Mouse (Mus musculus) left cerebral cortex, postnatal 4 days (tissue): ENCODE measurements at regions not wholly inside any gene's neighbourhood (a gene's known extent, or its start where the extent isn't known, plus 50 kb on each side); places are given as distances from the start of the nearest gene placed in this dataset.

ENCODE experiments used
- DNase-seq: peaks from one replicate; pipeline ENCODE4 v3.0.0-alpha.2; 2022
- intact Hi-C: fragments of 180-260 bp; cut with DNase I; formaldehyde crosslinking; loops from one replicate; pipeline ENCODE4 v1.15.1; 2025

DNA sequence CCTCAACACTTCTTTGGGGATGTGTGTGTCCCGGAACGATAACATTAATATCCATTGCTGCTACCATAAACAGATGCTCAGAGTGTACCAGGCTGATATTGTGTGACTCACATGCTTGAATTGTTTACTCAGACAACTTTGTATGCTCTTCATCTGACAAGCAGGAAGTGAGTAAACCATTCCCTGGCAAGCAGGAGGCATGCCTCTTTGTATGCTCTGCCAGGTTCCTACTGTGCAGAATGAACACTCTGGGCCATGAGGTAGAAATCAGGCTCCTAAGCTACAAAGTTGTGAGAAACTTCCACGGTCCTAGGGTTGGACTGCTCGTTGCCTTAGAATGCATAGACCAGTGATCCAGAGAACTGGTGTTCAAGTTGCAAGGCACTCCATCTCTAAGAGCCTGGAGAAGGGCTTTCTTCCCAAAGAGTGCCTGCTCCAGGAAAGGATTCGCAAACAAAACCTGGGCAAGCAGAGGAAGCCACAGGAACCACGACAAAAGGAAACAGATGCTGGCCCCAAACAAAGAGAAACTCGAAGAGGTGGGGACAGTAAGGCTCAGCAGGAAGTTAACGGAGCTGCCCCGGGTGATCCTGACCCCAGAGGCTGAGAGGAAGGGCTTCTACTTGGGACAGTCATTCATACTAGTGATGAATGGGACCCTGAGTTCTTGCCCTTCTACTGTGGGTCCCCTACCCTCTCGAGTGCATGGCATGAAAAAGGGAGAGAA is 53.2 kb upstream of the Slc22a23 start:
- no peak for DNase-seq
- intact Hi-C loops: no loop called here

DNA sequence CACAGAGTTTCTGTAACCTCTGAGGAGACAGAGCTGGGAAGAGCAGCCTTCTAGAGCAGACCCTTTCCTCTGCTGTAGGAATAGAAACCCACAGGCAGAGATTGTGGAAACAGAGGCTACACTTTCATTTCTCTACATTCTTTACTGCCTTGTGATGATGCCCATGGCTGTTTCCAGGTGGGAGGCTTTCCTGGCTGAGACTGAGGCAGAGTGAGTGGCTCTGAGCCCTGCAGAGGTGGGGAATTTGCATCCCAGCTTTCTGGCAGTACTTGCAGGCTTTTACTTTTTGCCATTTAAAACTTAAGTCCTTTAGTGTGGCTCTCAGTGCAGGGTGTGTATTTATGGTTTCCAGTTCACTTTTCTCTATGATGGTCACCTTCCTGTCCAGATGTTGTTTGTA is 50.5 kb upstream of the Slc22a23 start:
- intact Hi-C loops: no loop called here
- DNase-seq: no peak

DNA sequence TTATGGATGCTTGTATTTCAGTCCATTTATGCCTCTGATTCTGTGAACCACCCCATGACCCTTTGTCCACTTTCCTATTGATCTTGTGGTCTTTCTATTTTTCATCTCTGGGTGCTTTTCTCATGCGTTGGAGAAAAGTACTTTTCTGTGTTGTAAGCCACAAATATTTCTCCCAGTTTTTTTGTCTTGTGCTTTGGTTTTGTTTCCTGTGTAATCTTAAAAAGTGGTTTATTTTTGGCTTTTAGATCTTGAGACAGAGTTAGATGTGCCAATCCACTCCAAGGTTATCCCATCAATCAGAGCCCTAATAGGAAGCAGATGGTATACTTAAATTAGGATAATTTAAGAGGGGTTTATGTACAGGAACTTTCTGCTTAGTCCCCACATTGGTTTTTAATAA is 50.0 kb upstream of the Slc22a23 start:
- intact Hi-C loops: no loop called here
- DNase-seq: no peak
